Mouse (Mus musculus): ENCODE data around the gene Cyp2f2.
A peak's percentile ranks its signal among the peaks of the same experiment; 100 is the strongest.

The Cyp2f2 gene

DNA sequence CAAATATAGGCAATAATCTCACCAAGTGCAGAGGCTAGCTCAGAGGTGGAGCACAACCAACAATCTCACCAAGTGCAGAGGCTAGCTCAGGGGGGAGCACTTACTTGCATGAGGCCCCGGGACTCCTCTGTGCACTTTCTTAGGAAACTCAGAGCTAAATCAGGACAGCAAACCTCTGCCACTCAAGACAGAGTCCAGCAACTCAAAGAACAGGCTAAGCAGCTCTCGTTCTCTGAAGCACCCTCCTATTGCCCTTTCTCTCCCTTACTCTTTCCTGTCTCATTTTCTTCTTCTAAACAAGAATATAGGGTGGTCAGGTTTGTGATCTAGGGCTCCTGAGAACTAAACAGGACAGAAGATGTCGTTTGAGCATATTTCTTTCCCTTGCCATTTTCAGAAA, 7.7 kb upstream of the Cyp2f2 start:
- no peak overlapping the region for H3K4me3 ChIP-seq (replicated peaks; ENCODE audit: low read length)
- H3K9me3 ChIP-seq (ENCODE audit: low read length): peaks cover 12% of the 10 kb centered on the region
- TF ChIP-seq CTCF (conservative IDR thresholded peaks at IDR 0.05; ENCODE audit: low read length): no peak
- no peak for TF ChIP-seq NANOG (IDR thresholded peaks at IDR 0.05; ENCODE audit: borderline replicate concordance, low read length)
- no peak for TF ChIP-seq POU5F1 (IDR thresholded peaks at IDR 0.05; ENCODE audit: borderline replicate concordance, low read length)
- H3K4me1 ChIP-seq (replicated peaks; ENCODE audit: low read depth, low read length): no peaks in the 10 kb centered on the region
- H3K36me3 ChIP-seq (ENCODE audit: insufficient read depth, low read length): no peaks in the 10 kb centered on the region
- H3K27me3 ChIP-seq (ENCODE audit: insufficient read depth, low read length): no peaks in the 10 kb centered on the region

- Histone ChIP-seq H3K4me1 (replicated peaks; ENCODE audit: low read depth, low read length) (peaks cover 9% of the 10 kb centered on the region), H3K9me3 (ENCODE audit: low read length) (no peaks in the 10 kb centered on the region), H3K4me3 (replicated peaks; ENCODE audit: low read length) (no peak overlapping the region), H3K27me3 (ENCODE audit: insufficient read depth, low read length) (no peaks in the 10 kb centered on the region), H3K36me3 (ENCODE audit: insufficient read depth, low read length) (no peaks in the 10 kb centered on the region)
- TF ChIP-seq CTCF (conservative IDR thresholded peaks at IDR 0.05; ENCODE audit: low read length): no peak
- no peak for TF ChIP-seq NANOG (IDR thresholded peaks at IDR 0.05; ENCODE audit: borderline replicate concordance, low read length)
- no peak for TF ChIP-seq POU5F1 (IDR thresholded peaks at IDR 0.05; ENCODE audit: borderline replicate concordance, low read length)
Observed at GRCm38 (mm10) chr7:27118033-27118511, 1.6 kb upstream of the Cyp2f2 start.

DNA sequence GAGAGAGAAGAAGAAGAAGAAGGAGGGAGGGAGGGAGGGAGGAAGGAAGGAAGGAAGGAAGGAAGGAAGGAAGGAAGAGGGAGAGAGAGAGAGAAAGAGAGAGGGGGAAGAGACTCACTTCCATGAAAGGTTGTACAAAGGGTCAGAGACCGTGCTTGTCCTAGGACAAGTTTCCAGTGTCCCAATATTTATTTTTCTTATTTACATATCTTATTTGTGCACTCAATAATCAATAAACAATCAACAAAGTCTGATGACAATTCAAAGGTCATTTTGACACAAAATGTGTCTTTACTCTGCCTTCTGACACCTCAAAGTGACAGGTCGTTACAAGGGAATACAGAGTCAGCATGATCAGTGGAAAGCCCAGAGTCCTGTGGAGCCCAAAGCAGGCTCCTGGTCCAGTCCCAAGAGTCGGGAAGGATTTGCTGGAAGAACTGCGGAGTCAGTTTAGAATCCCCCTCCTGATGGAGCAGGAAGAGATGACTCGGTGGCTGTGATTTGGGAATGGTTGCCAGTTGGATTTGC, 4.7 kb downstream of the Cyp2f2 start:
- no peaks in the 10 kb centered on the region for H3K4me1 ChIP-seq (replicated peaks; ENCODE audit: low read depth, low read length)
- no peak overlapping the region for H3K4me3 ChIP-seq (replicated peaks; ENCODE audit: low read length)
- no peaks in the 10 kb centered on the region for H3K36me3 ChIP-seq (ENCODE audit: insufficient read depth, low read length)
- H3K9me3 ChIP-seq (ENCODE audit: low read length): no peaks in the 10 kb centered on the region; the same call in 1 of the 2 replicates
- TF ChIP-seq NANOG (IDR thresholded peaks at IDR 0.05; ENCODE audit: borderline replicate concordance, low read length): no peak
- no peak for TF ChIP-seq CTCF (conservative IDR thresholded peaks at IDR 0.05; ENCODE audit: low read length)
- no peak for TF ChIP-seq POU5F1 (IDR thresholded peaks at IDR 0.05; ENCODE audit: borderline replicate concordance, low read length)
- no peaks in the 10 kb centered on the region for H3K27me3 ChIP-seq (ENCODE audit: insufficient read depth, low read length)

DNA sequence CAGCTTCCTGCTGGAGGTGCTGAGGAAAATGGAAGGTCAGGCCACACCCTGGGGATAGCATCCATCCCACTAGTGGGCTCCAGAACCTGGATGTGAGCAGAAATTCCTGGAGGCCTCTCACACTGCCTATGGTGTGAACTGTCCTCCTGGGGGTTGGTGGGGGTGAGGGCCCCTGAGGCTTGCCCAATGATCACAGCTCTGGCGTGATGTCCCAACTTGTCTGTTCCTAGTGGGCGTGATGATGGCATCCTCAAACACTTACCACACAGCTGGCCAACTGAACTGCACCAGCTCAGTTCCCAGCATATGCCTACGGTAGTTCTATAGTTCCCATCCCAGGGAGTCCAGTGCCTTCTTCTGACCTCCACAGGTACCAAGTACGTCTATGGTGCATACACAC, 5.3 kb downstream of the Cyp2f2 start:
- Histone ChIP-seq H3K9me3 (ENCODE audit: low read length) (no peaks in the 10 kb centered on the region; the same call in 1 of the 2 replicates), H3K36me3 (ENCODE audit: insufficient read depth, low read length) (no peaks in the 10 kb centered on the region), H3K27me3 (ENCODE audit: insufficient read depth, low read length) (no peaks in the 10 kb centered on the region), H3K4me3 (replicated peaks; ENCODE audit: low read length) (no peak overlapping the region), H3K4me1 (replicated peaks; ENCODE audit: low read depth, low read length) (no peaks in the 10 kb centered on the region)
- TF ChIP-seq CTCF (conservative IDR thresholded peaks at IDR 0.05; ENCODE audit: low read length) (no peak), NANOG (IDR thresholded peaks at IDR 0.05; ENCODE audit: borderline replicate concordance, low read length) (no peak), POU5F1 (IDR thresholded peaks at IDR 0.05; ENCODE audit: borderline replicate concordance, low read length) (no peak)

DNA sequence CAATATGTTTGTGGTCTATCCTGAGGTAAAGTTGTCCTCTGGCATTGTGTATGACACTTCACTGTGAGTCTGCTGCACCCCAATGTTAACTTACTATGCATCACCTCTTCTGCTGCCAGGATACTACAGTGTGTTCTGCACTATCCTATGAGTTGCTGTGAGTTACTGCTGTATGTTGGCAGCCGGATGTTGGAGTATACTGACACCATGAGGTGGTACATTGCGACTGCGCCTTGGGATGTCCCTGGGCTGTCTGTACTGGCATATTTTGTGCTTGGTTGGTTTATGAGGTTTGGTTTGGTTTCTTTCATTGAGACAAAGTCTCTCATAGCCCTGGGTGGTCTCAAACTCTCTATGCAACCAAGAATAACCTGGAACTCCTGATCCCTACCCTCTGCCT, 8.5 kb downstream of the Cyp2f2 start:
- Histone ChIP-seq H3K36me3 (ENCODE audit: insufficient read depth, low read length) (no peaks in the 10 kb centered on the region), H3K27me3 (ENCODE audit: insufficient read depth, low read length) (no peaks in the 10 kb centered on the region), H3K4me1 (replicated peaks; ENCODE audit: low read depth, low read length) (peaks cover 17% of the 10 kb centered on the region), H3K9me3 (ENCODE audit: low read length) (peaks cover 6% of the 10 kb centered on the region), H3K4me3 (replicated peaks; ENCODE audit: low read length) (no peak overlapping the region)
- TF ChIP-seq CTCF (conservative IDR thresholded peaks at IDR 0.05; ENCODE audit: low read length) (peak; percentile 91), POU5F1 (IDR thresholded peaks at IDR 0.05; ENCODE audit: borderline replicate concordance, low read length) (no peak)

DNA sequence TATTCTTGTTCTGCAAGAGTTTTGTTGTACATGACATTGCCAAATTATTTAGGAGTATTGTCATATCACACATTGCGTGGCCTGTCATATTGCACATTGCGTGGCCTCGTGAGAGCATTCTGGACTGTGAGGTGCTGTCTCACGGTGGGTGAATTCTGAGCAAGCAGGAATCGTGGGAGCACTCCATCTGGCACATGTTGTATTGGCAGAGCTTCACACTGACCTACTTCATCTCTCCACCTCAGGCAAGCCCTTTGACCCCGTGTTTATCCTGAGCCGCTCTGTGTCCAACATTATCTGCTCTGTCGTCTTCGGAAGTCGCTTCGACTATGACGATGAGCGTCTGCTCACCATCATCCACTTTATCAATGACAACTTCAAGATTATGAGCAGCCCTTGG, 9.2 kb downstream of the Cyp2f2 start:
- Histone ChIP-seq H3K4me1 (replicated peaks; ENCODE audit: low read depth, low read length) (peaks cover 24% of the 10 kb centered on the region), H3K9me3 (ENCODE audit: low read length) (peaks cover 6% of the 10 kb centered on the region), H3K36me3 (ENCODE audit: insufficient read depth, low read length) (no peaks in the 10 kb centered on the region), H3K27me3 (ENCODE audit: insufficient read depth, low read length) (no peaks in the 10 kb centered on the region), H3K4me3 (replicated peaks; ENCODE audit: low read length) (no peak overlapping the region)
- TF ChIP-seq POU5F1 (IDR thresholded peaks at IDR 0.05; ENCODE audit: borderline replicate concordance, low read length): no peak
- no peak for TF ChIP-seq CTCF (conservative IDR thresholded peaks at IDR 0.05; ENCODE audit: low read length)
- TF ChIP-seq NANOG (IDR thresholded peaks at IDR 0.05; ENCODE audit: borderline replicate concordance, low read length): no peak

DNA sequence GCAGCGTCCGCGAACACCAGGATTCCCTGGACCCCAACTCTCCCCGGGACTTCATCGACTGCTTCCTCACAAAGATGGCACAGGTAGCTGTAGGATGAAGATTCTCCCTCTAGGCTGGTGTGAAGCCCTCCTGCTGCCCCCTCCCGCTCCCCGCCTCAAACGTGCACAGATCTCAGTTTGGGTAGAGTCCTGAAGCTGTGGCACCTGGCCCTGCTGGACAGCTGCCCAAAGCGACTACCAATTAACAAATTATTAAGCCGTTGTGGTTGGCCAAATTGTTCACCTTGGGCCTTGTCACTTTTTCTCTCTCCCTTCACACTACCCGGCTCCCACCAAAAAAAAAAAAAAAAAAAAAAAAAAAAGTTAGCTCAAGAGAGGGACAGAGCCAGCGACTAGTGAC, 10.1 kb downstream of the Cyp2f2 start:
- Histone ChIP-seq H3K4me1 (replicated peaks; ENCODE audit: low read depth, low read length) (peaks cover 25% of the 10 kb centered on the region), H3K36me3 (ENCODE audit: insufficient read depth, low read length) (no peaks in the 10 kb centered on the region), H3K4me3 (replicated peaks; ENCODE audit: low read length) (no peak overlapping the region), H3K9me3 (ENCODE audit: low read length) (peaks cover 6% of the 10 kb centered on the region), H3K27me3 (ENCODE audit: insufficient read depth, low read length) (no peaks in the 10 kb centered on the region)
- TF ChIP-seq POU5F1 (IDR thresholded peaks at IDR 0.05; ENCODE audit: borderline replicate concordance, low read length) (no peak), NANOG (IDR thresholded peaks at IDR 0.05; ENCODE audit: borderline replicate concordance, low read length) (no peak), CTCF (conservative IDR thresholded peaks at IDR 0.05; ENCODE audit: low read length) (no peak)

DNA sequence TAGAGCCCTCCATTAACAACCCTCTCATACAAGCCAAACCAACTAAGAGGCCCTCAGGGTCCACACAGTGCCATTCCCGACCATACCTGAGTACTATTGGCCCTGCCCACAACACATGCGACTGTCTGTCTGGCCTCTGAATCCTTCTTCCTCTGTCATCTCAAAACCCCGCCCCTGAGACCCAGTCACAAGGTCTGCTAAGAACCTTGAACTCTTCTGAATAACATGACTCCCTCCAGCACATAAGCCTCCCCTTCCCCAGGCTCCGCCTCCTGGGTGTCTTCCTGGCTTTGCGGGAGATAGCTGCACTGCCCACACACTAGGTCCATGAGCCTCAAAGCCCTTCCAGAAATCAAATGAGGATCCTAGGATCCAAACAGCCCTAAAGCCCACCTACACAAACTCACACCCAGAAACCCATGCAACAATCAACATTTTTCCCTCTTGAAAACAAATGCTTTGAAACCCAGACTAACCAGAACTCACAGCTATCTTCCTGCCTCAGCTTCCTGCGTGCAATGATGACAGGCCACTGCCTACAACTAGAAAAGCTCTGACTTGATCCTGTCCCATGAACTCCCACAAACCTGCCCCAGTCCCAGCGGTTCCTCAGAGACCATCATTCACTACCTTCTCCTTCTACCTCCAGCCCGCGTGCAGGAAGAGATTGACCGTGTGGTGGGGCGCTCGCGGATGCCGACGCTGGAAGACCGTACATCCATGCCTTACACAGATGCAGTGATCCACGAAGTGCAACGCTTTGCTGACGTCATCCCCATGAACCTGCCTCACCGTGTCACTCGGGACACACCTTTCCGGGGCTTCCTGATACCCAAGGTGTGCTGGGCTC, 11.0 kb downstream of the Cyp2f2 start:
- H3K36me3 ChIP-seq (ENCODE audit: insufficient read depth, low read length): no peaks in the 10 kb centered on the region
- H3K27me3 ChIP-seq (ENCODE audit: insufficient read depth, low read length): no peaks in the 10 kb centered on the region
- TF ChIP-seq CTCF (conservative IDR thresholded peaks at IDR 0.05; ENCODE audit: low read length) (no peak), NANOG (IDR thresholded peaks at IDR 0.05; ENCODE audit: borderline replicate concordance, low read length) (no peak), POU5F1 (IDR thresholded peaks at IDR 0.05; ENCODE audit: borderline replicate concordance, low read length) (no peak)
- peaks cover 25% of the 10 kb centered on the region for H3K4me1 ChIP-seq (replicated peaks; ENCODE audit: low read depth, low read length)
- peaks cover 6% of the 10 kb centered on the region for H3K9me3 ChIP-seq (ENCODE audit: low read length)
- H3K4me3 ChIP-seq (replicated peaks; ENCODE audit: low read length): peak overlapping the region; percentile 61

Measured in E14TG2a.4 (cell line).